Mouse (Mus musculus) cerebellum, postnatal 10 days (tissue): ENCODE measurements around the gene 6430548M08Rik.

Experiments
- DNase-seq, 2 experiments: peaks; one replicate each; pipeline ENCODE4 v3.0.0; 2021; ENCODE audit warnings: mixed read lengths in 2 of 2

The 6430548M08Rik gene

GRCm38 (mm10) chr8:120184366-120184765, 70.4 kb downstream of the 6430548M08Rik start:
- DNase-seq, result peak in 1 of 2 experiments; percentile 54

- DNase-seq, result peak; percentile 65 to 68
Observed at GRCm38 (mm10) chr8:120184850-120185792, 71.2 kb downstream of the 6430548M08Rik start.

GRCm38 (mm10) chr8:120186454-120186853, 72.5 kb downstream of the 6430548M08Rik start:
- DNase-seq, result no peak

GRCm38 (mm10) chr8:120188510-120188909, 74.6 kb downstream of the 6430548M08Rik start:
- peak; percentile 52 to 57 for DNase-seq

GRCm38 (mm10) chr8:120189440-120189839, 75.5 kb downstream of the 6430548M08Rik start:
- DNase-seq, result peak in 1 of 2 experiments; percentile 44

- peak; percentile 65 to 66 for DNase-seq
Observed at GRCm38 (mm10) chr8:120190107-120190809, 76.3 kb downstream of the 6430548M08Rik start.

- DNase-seq, result peak; percentile 92 to 95
Observed at GRCm38 (mm10) chr8:120190810-120191413, 77.0 kb downstream of the 6430548M08Rik start.

GRCm38 (mm10) chr8:120191633-120192032, 77.7 kb downstream of the 6430548M08Rik start:
- DNase-seq, result peak in 1 of 2 experiments; percentile 46

GRCm38 (mm10) chr8:120192118-120192517, 78.2 kb downstream of the 6430548M08Rik start:
- no peak for DNase-seq

- DNase-seq, result no peak
Observed at GRCm38 (mm10) chr8:120201351-120201750, 87.4 kb downstream of the 6430548M08Rik start.

GRCm38 (mm10) chr8:120202546-120202945, 88.6 kb downstream of the 6430548M08Rik start:
- no peak for DNase-seq

GRCm38 (mm10) chr8:120204736-120205360, 90.9 kb downstream of the 6430548M08Rik start:
- peak in 1 of 2 experiments; percentile 54 for DNase-seq

GRCm38 (mm10) chr8:120205916-120206315, 92.0 kb downstream of the 6430548M08Rik start:
- no peak for DNase-seq

GRCm38 (mm10) chr8:120207364-120207763, 93.4 kb downstream of the 6430548M08Rik start:
- no peak for DNase-seq

- no peak for DNase-seq
Observed at GRCm38 (mm10) chr8:120208113-120208512, 94.2 kb downstream of the 6430548M08Rik start.

GRCm38 (mm10) chr8:120211345-120211744, 97.4 kb downstream of the 6430548M08Rik start:
- peak in 1 of 2 experiments; percentile 46 for DNase-seq

GRCm38 (mm10) chr8:120212596-120212995, 98.6 kb downstream of the 6430548M08Rik start:
- no peak for DNase-seq

- no peak for DNase-seq
Observed at GRCm38 (mm10) chr8:120213229-120213628, 99.3 kb downstream of the 6430548M08Rik start.

- DNase-seq, result peak; percentile 97 to 98
Observed at GRCm38 (mm10) chr8:120213939-120214338, 100.0 kb downstream of the 6430548M08Rik start.
